Mouse (Mus musculus): ENCODE data around the gene Lamtor1. TPM values are rescaled to one million over a fixed set of nuclear protein-coding genes. Genes with fewer than 3 reads are reported as not detected.

Gene Lamtor1
- total RNA-seq (2021): 100 to 1,000 TPM; 104 to 109 TPM

DNA sequence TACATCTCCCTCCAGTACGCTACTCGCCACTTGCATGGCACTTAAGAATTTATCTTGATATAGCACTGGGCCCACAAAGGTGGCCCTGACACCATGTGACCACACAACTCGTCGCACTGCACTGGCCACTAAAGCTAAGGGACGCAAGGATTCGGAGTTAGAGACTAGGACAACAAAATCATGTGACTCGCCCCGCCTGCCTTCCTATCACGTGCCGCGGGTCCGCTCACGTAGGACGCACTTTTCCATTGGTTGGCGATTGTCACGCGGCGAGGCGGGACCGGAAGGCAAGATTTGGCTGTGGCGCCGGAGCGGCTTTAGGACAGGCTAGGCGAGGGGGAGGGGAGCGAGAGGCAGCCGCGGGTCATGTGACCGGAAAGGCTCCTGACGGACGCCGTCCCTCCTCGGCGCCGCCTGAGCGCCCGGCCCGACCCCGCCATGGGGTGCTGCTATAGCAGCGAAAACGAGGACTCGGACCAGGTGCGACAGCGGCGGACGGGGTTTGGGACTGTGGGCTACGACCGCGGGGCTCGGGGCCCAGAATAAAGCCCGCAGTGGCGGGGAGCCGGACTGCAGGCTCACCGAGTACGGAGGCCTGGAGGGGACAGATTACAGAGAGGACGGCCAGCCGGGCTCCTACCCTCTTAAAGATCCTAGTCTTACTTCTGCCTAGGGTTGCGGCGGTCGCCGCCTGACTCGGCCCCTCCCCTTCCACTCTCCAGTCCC, at the start of gene Lamtor1:
TSS of gene Lamtor1 (plus strand) at position 344 of the 726 bp plus-strand sequence.
- peak; percentile 100 for DNase-seq

DNA sequence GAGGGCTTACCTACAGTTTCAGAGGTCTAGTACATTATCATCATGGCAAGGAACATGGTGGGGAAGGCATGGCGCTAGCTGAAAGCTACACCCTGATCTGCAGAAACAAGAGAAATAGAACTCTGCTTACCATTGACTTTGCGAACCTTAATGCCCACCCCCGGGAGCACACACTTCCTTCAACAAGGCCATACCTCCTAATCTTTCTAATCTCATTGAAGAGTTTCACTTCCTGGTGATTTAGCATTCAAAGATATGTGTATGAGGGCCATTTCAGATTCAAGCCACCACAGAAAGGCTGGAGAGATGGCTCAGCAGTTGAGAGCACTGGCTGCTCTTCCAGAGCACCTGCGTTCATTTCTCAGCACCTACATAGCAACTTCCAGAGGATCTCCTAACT, 48.6 kb upstream of the Lamtor1 start, which contains the start of gene Folr2:
TSS of gene Folr2 (minus strand) at position 101 of the 400 bp plus-strand sequence.
- DNase-seq: no peak

DNA sequence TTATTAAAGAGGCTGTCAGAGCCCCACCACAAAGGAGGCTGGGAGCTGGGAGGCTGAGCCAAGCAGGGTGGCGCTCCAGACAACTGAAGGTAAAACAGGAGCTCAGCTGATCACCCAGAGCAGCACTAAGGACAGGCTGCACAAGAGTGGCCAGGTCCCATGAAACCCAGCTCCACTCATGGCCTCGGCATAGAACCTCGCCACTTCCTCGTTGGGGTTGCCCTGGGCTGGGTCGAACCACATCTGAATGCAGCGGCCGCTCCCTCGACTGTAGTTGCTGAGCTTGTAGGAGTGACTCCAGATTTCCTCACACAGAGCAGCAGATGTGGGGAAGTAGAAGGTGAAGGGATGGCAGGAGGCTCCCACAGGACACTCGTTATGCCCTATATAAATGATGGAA, 47.3 kb upstream of the Lamtor1 start:
- no peak for DNase-seq

DNA sequence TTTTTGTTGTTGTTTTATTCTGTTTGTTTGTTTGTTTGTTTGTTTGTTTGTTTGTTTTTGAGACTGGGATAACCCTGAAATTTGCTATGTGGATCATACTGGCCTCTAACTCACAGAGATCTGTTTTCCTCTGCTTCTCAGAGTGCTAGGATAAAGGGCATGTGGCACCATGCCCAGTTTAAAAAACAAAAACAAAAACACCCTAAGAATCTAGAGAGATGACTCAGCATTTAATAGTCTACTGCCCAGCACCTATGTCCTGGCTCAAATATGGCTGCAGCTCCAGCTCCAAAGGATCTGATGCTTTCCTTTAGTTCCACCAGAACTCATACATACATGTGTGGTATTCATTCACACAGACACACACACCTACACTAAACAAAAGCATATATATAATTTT, 44.7 kb upstream of the Lamtor1 start:
- no peak for DNase-seq

DNA sequence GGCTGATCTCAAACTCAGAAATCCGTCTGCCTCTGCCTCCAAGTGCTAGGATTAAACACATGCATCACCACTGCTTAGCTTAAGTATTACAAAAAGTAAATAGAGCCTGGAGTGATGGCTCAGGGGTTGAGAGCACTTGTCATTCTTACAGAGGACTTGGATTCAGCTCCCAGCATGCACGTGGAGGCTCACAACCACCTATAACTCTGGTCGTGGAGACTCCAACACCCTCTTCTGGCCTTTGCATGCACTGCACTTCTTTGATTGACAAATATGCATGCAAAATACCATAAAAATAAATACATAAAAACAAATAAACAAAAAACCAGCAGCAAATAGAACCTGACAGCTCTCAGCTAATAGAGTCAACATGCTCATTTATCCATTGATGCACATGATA, 43.4 kb upstream of the Lamtor1 start:
- no peak for DNase-seq

DNA sequence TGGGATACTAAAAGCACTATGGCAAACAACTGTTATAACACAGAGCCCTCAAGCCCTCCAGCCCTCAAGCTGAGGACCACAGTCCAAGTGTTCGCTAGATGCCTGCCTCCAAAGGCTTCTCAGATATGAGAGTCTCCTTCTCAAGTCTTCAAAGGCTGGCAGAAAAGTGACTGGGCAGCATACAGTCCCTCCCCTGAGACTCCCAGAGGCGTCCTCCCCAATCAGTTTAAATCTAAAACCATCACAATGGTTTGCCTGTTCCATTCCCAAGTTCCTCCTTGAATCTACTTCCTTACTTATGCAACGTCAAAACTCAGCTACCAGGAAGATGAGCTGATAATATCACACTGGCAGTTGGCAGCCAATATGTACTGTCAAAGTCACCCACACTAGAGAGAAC, 42.3 kb upstream of the Lamtor1 start, which contains the start of gene Anapc15:
TSS of gene Anapc15 (plus strand) at position 301 of the 400 bp plus-strand sequence.
- DNase-seq: no peak

DNA sequence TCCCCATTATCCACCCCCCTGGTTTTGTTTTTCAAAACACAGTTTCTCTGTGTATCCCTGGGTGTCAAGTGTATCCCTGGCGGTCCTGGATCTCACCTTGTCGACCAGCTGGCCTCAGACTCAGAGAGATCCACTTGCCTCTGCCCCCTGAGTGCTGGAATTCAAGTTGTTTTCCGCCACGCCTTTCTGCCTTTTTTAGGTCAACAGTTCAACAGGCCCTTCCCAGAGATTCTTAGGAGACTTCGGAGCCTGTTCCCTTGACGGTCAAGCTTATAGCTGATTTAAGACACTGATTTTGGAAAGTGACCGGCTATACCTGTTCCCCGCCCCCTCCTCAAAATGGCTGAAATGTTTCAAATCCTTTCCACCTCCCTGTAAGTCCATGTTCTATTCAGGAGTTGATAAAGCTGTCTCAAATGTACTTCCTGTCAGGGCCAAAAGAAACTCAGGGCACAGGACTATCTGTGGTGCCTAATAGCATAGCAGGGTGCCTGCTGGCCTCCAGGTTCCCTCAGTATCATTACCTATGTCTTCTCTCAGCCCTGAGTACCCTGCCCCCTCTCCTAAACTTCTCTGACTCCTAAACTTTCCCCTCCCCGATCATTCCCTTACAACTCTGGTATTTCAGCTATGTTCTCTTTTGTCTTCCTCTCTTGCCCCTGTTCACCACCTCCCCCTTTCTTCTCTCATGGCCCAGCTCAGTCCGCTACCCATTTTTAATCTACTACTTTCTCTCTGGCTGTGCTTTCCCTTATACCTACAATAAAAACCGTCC, 39.0 kb upstream of the Lamtor1 start:
- no peak for DNase-seq

DNA sequence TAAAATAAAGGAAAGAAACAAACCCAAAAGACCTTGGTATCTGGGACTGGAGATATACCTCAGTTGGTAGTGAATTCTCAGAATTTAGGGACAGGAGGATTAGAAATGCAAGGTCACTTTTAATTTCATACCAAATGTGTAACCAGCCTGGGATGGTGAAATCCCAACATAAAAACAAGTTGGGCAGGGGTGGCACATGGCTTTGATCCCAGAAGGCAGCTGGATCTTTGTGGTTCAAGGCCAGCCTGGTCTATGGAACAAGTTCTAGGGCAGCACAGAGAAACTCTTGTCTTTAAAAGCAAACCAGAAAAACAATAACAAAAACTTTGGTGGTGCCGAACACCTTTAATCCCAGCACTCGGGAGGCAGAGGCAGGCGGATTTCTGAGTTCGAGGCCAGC, 38.2 kb upstream of the Lamtor1 start:
- DNase-seq: no peak

DNA sequence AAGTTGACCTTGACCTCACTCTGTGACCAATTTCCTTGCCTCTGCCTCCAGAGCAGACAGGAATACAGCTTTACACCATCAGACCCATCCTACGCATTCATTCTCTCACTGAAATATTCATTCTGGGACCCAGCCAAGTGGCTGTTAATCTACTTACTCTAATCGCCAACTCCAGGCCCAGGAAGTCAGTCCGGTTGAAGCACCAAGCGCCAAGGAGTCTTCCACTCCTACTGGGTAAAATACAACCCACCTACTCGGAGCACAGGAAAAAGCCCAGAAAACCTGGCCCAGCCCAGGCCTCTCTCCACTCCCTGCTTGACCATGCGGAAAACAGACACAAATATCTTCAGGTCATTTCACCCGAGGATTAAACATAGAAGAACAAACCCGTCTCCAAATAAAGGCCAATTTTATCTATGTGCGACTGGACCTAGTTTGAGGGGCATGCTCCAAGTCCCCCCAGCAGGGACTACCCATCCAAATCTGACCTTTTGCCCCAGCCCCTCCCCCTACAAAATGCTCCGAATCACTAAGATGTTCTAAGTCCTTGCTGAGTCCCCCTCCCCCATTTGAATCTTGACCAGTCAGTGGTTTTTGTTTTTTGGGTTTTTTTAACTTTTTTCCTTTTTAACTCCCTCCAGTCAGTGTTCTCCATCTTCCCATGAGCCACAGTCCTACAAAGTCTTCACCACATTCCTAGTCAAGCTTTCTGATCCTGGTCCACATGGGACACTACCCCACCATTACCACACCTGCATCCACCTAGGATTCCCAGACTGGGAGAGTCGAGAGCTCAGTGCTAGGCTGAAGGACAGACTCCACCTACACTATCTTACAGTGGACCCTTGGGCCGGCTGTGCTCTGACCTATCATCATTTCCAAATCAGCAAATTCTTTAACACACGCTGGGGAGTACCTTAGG, 37.2 kb upstream of the Lamtor1 start:
- peak; percentile 37 for DNase-seq

DNA sequence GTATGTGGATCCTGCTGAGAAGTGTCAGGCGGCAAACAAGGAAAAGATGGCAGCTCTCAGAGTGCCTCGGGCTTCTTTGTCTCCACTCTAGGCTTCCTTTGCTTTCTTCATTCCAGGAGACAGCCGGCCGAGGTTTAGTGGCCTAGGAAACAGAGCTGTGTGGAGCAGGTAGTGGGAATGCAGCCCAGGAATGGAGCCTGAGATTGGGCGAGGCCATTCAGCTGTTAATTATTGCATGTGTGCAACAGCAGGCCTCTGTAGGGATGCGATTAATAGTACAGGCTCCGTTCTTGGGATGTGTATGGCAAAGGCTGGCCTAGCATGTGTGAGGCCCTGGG, 36.6 kb upstream of the Lamtor1 start:
- no peak for DNase-seq

DNA sequence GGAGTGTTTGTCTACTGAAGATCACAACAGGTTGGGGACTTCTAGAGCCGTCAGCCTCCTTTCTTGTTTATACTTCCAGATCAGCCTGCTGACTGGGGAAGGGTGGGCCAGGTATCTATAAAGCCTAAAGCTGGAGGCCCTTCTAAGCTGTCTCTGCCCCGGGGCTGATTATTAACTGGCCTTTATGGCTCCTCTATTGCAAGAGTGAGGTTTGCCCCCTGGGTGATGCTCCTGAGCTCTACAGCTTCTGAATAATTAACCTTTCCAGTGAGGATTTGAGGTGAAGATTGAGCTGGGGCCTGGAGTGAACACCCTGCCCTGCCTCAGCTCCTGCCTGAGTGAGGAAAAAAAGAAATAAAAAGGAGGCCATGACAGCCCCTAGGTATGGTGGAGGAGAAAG, 35.1 kb upstream of the Lamtor1 start, which contains the start of gene Folr1:
TSS of gene Folr1 (minus strand) at position 160 of the 400 bp plus-strand sequence.
- no peak for DNase-seq

DNA sequence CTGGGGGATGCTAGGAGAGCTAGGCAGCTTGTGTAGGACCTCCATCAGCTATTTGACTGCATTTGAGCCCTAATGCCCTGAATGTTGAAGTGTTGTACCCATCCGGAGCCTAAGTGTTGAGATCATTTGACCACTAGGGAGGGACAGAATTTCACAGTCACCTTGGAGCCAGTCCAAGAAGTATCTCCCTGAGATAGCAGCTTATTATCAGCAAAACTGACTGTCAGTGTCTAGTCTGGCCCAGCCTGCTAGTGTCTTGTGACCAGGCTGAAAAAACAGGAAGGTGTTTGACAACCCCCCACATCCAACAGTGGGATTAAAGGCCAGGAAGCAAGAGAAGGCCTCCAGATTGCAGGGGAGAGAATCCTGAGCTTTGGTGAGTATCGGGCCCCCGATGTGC, 34.4 kb upstream of the Lamtor1 start:
- no peak for DNase-seq

DNA sequence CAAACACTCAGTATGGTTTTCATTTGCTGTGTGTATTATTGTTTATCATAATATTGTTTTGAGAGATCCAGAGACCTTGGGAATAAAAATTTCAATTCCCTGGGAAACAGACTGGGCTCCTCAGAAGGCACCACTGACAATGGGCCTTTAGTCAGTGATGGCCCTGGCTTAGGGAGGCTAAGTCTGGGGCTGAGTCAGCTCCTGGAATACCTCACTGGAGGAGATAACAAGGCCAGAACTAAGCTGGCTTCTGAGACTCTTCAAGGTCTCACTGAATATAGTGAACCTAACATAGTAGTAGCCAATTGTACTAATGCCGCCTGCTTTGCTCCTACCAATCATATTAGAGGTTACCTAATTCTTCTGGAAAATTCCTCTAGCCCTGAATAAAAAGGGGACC, 29.7 kb upstream of the Lamtor1 start:
- DNase-seq: no peak

DNA sequence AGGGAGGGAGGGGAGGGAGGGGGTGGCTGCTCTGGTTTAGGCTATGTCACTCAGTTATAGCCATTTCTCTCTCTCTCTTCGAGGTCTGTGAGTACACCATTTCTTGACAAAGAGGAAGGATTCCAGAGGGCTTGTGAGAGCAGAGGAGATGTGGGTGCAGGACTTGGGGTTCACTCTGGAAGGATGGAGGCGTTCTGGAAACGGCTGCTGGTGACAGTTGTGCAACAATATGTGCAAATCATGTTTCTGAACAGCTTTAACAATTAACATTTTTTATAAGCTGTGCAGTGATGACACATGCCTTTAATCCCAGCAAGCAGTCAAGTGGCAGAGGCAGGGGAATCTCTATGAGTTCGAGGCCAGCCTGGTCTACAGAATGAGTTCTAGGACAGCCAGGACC, 24.8 kb upstream of the Lamtor1 start:
- no peak for DNase-seq

DNA sequence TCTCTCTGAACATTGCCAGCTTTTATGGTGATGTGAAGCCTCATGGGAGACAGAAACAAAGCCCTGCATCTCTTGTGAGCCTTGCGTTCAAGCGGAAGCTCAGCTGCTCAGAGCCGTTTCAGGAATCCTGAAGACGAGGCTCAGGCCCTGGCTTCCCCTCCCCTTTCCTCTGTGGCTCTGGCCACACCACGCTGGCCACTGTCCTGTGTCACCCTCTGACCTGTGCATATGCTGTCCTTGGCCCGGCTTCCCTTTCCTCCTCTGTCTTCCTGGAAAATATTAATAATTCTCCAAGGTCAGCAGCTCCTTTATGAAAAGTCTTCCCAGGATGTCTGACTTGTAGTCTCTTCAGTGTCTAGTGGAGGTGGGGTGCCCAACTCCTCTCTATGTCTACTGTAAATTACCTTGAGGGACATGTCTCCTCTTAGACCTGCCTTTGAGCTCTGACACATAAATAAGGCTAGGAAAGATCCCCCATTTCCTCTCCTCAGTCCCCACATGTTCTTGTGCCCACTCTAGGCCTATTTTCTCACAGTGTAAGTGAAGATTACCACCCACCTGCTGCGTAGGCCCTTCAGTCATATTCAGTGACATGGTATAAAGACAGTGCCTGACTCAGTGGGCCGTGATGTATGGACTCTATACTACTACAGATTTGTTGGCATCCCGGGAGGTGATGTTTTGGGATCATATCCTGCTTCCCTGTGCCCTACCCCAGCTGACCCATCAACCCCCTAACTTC, 23.1 kb upstream of the Lamtor1 start:
- DNase-seq: peak; percentile 17

DNA sequence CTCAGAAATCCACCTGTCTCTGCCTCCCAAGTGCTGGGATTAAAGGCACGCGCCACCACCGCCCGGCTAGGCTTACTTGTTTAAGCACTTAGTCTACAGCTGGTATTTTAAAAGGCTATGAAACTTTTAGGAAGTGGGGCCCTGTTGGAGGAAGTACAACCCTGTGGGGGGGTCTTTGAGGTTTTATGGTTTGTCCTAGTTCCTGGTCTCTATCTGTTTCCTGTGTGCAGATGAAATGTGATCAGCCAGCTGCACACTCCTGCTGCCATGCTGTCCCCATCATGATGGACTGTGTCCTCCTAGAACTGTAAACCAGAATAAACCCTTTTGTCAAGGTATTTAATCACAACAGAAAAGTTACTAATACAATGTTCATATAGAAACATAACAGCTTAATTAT, 21.5 kb upstream of the Lamtor1 start:
- no peak for DNase-seq

DNA sequence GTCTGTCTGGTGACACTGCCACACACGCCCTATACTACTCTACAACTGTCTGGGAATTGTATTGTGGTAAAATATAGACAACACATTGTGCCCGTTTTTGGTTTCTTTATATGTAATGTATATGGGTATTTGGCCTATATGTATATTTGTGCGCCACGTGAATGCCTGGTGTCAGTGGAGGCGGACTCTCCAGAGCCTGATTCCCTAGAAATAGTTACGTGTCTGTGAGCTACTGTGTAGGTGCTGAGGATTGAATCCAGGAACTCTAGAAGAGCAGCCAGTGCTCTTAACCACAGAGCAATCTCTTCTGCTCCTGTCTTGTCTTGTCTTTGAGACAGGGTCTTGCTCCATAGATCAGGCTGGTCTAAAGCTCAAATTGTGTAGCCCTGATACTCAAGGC, 19.4 kb upstream of the Lamtor1 start:
- no peak for DNase-seq

DNA sequence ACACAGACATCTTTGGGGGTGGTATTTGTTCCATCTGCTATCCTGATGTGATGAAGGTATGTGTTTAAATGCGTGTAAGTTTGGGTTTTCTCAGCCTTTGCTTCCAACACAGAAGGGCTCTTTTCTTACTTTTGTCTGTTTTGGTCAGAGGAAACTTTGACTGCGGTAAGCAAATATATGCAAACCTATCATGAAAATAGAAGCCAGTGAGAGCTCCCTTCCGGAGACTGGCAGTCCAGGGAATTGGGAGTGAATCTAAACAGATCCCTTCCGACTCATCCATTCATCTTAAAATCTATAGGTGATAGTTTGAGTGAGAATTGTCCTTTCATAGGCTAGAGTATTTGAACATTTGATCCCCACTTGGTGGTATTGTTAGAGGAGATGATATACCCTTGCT, 17.2 kb upstream of the Lamtor1 start:
- DNase-seq: no peak

DNA sequence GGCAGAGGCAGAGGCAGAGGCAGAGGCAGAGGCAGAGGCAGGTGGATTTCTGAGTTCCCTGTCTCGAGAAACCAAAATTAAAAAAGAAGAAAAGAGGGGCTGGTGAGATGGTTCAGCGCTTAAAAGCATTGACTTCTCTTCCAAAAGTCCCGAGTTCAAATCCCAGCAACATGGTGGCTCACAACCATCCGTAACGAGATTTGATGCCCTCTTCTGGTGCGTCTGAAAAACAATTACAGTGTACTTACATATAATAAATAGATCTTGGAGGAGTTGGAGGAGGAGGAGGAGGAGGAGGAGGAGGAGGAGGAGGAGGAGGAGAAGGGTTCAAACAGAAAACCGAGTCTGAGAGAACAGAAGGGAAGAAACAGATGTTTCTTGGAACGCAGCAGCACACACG, 10.0 kb upstream of the Lamtor1 start:
- DNase-seq: no peak

DNA sequence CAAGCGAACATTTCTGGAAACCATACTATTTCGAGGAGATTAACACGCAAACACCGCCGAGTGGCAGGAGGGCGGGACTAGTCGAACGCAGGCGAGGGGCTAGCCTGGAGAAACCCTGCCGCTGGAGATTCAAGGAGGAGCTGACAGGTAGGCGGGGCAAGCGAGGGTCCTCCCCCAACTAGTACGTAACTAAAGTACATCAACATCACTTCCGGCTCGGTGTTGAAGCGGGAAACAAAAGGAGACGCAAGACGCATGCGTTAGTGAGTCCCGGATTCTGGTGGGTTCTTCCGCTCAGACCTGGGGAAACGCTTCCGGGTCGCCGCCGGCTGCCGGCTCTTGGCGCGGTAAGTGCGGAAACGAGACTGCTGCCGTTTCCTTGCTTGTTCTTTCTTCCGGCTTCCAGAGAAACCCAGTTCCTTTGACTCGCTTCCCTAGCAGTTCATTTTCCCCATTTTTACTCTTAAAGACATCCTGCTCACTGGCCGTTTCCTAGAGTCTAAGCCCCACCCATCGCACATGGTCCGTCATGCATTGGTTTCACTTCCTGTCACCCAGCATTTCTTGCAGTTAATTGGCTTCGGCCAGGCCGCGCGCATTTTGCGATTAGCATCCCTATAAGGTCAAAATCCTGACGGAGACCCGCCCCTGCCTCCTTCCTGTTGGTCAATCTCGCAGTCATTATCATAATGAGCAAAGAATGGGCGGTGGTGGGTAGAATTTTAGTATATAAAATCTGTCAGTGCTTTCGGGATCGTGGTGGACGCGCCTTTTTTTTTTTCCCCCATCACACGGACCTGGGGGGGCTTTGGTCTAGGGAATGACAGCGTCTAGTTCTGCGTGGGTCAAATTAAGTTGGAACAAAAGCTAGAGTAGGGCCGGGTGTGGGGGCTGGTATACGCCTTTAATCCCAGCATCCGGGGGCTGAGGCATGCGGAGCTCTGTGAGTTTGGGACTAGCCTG, 9.3 kb upstream of the Lamtor1 start:
- DNase-seq: peak; percentile 96
